Mouse (Mus musculus) ovary, postnatal 14 days (tissue): Measurements from ENCODE around the gene Wdr64.

Experiments
- DNase-seq: peaks from one replicate; pipeline ENCODE4 v3.0.0; 2022; ENCODE audit warnings: low spot score

Wdr64 gene

GRCm38 (mm10) chr1:175698293-175698692, at the start of gene Wdr64:
Wdr64 (plus strand) TSS chr1:175698593.
- no peak for DNase-seq

DNA sequence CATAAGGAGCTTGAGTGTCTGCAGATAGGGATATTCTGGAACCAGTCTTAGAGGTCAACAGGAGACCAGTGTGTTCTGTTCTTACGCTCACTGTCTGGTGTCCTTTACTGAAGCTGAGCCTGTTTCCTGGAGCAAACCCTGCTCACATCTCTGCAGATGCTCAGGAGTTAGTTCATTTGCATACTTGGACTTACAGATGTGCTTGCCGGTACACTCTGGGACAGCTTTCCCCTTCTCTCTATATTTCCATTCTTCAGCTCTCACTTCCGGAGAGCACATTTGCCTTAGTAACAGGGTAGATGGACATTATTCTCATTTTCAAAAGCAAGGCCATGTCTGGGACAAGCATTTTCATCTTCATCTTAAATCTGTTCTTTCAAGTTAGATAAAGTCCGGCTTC, 49.8 kb upstream of the Wdr64 start:
- DNase-seq = no peak

DNA sequence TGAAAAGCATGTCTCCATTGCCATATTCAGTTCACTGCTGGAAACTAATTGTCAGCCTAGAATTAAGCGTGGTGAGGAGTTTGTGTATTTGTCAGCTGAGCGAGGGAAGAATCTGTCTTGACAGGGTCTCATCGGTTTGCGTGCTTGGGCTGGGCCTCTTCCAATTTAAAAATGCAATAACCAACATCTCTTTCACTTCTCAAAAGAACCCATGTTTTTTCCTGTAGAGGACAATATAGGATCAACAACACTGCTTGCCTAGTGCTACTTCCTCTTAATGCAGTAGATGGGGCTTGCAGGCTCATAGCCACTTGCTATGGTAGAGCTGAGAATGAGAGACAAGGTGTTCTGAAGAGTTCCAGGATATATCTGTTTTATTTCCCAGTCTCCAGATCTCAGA, 38.5 kb upstream of the Wdr64 start:
- DNase-seq = no peak

- no peak for DNase-seq
Measured at GRCm38 (mm10) chr1:175668666-175669405, 29.6 kb upstream of the Wdr64 start.

DNA sequence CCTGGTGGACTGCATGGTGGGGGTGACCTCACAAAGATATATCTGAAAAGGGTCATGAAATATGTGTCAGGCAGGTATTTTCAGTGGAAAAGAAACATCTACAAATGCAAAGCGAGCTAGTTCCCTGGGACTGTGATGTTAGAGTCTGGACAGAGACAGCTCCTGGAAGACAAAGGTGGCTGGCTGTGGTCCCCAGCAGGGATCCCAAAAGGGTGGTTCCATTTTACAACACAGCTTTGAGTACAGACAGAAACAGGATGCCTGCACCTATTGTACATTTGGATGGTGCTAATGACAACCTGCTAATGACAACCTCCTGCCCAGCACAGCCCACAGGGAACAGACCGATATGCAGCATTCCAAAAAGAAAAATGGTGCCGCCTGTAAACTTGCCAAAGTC, 28.9 kb upstream of the Wdr64 start:
- DNase-seq = no peak

- no peak for DNase-seq
Measured at GRCm38 (mm10) chr1:175670042-175670441, 28.4 kb upstream of the Wdr64 start.

- DNase-seq = no peak
Measured at GRCm38 (mm10) chr1:175671626-175672025, 26.8 kb upstream of the Wdr64 start.

DNA sequence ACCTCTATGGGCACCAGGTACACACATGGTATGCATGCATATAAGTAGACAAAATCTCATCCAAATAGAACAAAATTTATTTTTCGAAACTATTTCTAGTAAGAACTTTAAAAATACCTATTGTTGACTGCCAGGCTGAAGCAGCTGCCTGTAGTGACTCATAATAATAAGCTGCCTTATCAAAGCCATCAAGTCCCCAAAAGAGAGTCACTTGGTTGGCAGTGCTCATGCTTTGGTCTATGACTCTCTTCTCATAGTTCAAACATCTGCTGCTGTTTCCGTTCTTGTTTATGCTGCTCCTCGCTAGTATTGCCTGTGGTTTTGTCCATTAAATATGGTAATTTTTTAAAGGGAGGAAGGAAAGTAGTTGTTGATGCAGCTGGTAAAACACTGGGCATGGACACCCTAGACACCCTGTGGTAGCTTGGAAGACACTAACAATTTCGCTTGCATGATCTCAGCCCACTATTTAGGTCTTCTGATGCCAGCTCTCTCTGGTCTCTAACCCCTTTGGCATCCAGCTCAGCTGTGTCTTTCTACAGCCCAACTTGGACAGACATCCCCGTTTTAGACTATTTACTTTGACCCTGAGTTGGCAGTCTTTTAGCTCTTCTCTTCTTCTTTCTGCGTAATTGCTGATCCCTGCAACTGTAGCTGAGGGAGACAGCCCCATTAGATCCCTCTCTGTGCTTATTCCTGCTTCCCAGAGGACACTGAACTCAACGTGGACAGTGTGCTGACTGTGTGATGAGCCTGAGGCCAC, 24.6 kb upstream of the Wdr64 start:
- DNase-seq = no peak

GRCm38 (mm10) chr1:175675116-175675515, 23.3 kb upstream of the Wdr64 start:
- no peak for DNase-seq

DNA sequence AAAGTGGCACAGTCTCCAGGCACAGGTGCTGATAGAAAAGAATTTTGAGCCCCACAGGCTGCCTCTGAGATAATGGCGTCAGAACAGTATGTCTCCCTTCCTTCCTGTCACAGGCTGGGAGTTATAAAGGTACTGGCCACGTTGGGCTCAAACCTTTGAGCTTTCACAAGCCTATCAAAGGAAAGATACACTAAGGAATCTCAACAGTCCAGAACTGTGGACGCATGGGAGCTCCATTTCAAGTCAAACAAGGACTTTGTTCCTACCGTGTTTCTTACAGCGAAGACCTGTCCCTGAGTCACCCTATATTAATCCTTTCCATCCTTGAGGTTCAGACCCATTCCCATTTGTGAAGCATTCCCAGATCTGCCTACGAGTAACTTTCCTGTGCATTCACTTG, 20.9 kb upstream of the Wdr64 start:
- DNase-seq = no peak

GRCm38 (mm10) chr1:175680995-175681394, 17.4 kb upstream of the Wdr64 start:
- no peak for DNase-seq

DNA sequence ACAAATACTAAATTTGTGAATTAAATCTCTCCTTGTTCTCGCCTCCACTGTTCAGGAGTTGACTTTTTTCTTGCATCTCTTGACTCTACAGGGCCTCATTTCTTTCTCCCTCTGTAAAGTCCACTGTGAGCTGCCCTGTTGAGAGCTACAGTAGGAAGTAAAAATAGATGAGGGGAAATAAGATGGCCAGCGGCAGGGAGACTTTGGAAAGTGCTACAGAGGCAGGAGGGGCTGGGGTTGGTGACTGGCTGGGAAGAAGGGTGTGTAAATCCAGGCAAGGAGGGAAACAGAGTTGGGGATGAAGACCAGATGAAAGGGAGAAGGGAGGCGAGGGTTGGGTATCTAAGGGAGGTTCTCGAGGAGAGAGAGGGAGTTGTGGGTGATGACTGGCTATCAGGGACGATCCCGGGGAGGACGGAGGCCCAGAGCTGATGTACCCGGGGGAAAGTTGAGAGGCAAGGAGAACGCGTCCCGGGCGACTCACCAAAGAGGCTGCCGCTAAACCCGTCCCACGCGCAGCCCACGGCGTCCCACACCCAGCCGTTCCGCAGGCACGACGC, 6.6 kb upstream of the Wdr64 start:
- no peak for DNase-seq

DNA sequence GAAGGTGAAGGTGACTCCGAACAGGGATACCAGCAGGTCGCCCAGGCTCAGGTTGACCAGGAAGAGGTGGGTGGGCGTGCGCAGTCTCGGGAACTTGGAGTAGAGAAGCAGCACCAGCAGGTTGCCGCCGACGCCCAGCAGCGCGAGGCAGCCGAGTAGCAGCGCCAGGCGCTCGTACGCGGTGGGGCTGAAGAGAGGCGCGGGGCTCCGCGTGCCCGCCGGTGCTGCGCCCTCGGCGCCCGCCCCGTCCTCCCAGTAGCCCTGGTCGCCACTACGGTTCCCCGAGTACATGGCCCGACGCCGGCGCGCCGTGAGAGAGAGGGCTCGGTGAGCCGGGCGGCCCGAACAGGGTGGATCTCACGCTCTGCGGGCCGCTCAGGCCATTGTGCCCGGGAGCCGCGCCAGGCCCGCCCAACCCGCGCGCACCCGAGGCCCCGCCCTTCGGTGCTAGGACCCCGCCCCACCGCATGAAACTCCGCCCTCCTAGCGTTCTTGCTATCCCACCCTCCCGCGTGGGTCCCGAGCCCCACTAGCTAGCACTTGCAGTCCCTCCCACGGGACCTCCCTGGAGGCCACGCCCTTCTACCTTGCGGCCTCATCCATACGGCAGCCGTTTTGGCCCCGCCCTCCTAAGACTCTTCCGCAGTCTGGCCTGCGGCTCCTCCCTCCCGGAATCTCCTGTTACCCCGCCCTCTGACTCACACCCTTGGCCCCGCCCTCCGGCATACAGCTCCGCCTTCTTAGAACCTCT, 6.0 kb upstream of the Wdr64 start, which contains the start of the genes Opn3 and Chml:
Gene Opn3 (minus strand): TSS at position 531 of the 751 bp plus-strand sequence.
Gene Chml (minus strand): TSS at position 656 of the 751 bp plus-strand sequence.
- peak; percentile 98 for DNase-seq

DNA sequence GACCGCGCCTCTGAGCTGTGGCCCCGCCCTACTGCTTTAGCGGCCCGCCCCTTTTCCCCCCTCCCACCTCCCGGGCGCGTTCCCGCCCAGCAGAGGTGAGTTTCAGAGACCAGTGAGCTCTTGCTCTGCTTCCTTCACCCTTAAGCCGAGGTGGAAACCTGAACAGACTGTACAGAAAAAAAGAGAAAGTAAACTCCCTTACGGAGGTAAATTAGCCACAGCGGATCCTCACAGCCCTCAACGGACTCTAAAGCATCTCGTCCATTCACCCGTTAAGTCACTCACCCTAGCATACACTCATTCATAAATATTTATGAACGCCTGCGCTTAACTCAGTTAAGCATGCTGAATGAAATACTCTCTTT, 5.4 kb upstream of the Wdr64 start:
- no peak for DNase-seq

GRCm38 (mm10) chr1:175693429-175693960, 4.9 kb upstream of the Wdr64 start:
- DNase-seq = no peak

DNA sequence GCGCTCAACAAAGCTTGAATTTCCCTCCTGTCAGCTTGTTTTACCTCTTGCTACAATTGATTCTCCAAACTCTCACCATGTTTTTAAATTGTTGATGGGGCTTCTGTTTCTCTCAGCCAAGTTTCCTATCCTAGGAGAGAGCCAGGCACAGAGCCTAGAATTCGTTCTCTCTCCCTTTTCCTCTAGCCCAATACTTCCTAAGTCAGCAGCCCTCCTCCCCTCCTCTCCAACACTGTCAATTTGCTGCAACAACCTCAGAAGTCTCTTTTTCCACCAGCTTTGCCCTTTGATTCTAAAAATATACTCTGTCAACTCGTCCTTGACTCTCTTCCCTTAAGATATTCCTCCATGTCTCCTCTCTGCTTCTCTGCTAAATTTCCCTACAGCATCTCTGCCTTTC, 982 bp downstream of the Wdr64 start:
- DNase-seq = no peak

DNA sequence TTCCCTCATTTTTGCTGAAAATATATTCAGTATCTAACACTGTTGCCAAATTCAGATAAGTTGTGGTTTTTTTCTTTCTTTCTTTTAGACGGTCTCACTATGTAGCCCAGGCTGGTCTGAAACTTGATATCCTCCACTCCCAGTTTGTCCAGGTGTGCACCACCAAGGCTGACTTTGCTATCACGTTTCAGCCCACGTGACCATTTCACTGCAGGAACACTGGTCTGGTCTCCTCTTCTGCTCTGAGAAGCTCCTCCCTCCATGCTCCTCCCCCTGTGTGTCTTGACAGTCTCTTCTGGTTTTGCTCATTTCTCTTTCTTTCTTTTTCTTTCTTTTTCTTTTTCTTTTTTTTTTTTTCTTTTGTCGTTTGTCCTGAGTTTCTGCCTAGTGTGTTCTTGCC, 1.4 kb downstream of the Wdr64 start:
- no peak for DNase-seq

GRCm38 (mm10) chr1:175701145-175701544, 2.8 kb downstream of the Wdr64 start:
- DNase-seq = no peak

DNA sequence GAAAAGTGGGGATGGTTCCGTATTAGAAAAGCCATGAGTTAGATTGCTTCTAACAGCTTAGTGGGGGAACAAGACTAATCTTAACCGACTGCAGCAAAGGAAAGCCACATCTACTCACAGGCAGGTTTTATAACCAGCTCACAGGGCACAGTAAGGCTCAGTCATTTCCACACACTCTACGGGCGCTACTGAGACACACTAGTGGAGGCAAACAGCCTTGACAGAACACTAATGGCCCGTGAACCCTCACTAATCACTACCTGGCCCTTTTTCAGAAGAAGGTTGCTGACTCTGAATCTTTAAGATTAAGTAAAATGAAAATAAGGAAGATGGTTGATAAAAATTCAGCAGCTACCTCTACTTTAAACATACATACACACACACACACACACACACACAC, 9.2 kb downstream of the Wdr64 start:
- no peak for DNase-seq

DNA sequence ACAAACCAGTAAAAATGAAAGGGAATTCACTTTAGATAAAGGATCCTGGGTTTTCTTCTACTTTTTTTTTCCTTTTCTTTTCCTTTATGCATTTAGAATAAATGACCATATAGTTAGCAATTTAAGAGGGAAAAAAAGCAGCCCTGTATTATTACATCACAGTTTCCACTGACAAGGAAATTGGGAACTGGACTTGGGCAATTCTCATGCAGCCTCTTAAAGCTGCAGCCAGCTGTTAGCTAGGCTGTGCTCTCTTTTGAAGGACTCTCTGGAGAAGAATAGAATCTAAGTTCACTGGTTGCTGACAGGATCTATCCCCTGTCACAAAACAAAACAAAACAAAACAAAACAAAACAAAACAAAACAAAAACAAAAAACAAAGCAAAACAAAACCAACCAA, 9.6 kb downstream of the Wdr64 start:
- DNase-seq = no peak

GRCm38 (mm10) chr1:175712338-175712909, 14.0 kb downstream of the Wdr64 start:
- no peak for DNase-seq

DNA sequence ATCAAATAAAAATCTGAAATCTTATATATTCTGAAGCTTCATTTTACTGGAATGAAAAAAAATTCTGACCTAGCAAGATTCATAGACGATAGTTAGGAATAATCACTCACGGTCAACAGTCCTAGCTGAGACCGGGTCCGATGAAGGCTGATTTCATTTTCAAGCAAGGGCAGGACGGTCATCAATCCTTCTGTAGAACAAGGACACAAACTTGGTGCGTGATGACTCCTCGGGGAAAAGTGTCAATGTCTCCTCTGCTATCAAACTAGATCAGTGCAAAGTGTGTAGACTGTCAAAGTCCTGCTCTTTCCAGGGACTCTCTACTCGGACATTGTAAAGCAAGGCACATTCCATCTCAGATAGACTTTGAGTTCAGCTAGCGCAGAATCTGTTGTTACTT, 18.4 kb downstream of the Wdr64 start:
- no peak for DNase-seq
